Mouse (Mus musculus): ENCODE measurements around the gene Vat1l.

GRCm38 (mm10) chr8:114401679-114402078 lies 196.3 kb downstream of the Vat1l start:
- no peak for TF ChIP-seq CTCF (IDR thresholded peaks at IDR 0.05; ENCODE audit: extremely low read depth, insufficient read depth, low read length)
- no peak for TF ChIP-seq POLR2A (IDR thresholded peaks at IDR 0.05; ENCODE audit: extremely low read depth, insufficient read depth, low read length)
